8 mouse cellular contexts compared by ENCODE assay signal in genomic region chr6:86402681-86403607, GRCm38 (mm10). TPM values are rescaled to one million over a fixed set of nuclear protein-coding genes. Genes with fewer than 3 reads are reported as not detected.
DNase-seq lines count a peak whose midpoint lies in the region; ATAC-seq lines count a peak whose summit lies in the region.

No protein-coding gene starts in this region.

- H3K4me3 ChIP-seq in lung, embryonic 16.5 days (ENCODE audit: low read length): peak overlapping the region; percentile 80
- H3K4me3 ChIP-seq in embryonic facial prominence, embryonic 15.5 days (replicated peaks): peak overlapping the region; percentile 64
- H3K4me3 ChIP-seq in limb, embryonic 10.5 days: peak overlapping the region; percentile 92
- H3K4me3 ChIP-seq in neural tube, embryonic 15.5 days (replicated peaks): peak overlapping the region; percentile 72

- H3K36me3 ChIP-seq in lung, embryonic 16.5 days (ENCODE audit: control insufficient read depth, insufficient read depth, low read length): peaks cover 5% of the 10 kb centered on the region; the same call in 1 of the 2 replicates
- no peaks in the 10 kb centered on the region for H3K36me3 ChIP-seq in embryonic facial prominence, embryonic 15.5 days
- peaks cover 17% of the 10 kb centered on the region for H3K36me3 ChIP-seq in limb, embryonic 10.5 days
- H3K36me3 ChIP-seq in neural tube, embryonic 15.5 days: no peaks in the 10 kb centered on the region

- ATAC-seq in lung, embryonic 16.5 days (ENCODE audit: low read depth): no peak
- ATAC-seq in embryonic facial prominence, embryonic 15.5 days (ENCODE audit: insufficient number of reproducible peaks, low FRiP score, low TSS enrichment, low read depth): no peak
- ATAC-seq in neural tube, embryonic 15.5 days (ENCODE audit: low FRiP score): no peak

- WGBS in lung, embryonic 16.5 days: 27% methylated on average over 12 of the region's 12 CpGs
- 30% methylated on average over 12 of the region's 12 CpGs for WGBS in embryonic facial prominence, embryonic 15.5 days
- 40% methylated on average over 12 of the region's 12 CpGs for WGBS in limb, embryonic 10.5 days
- 39% methylated on average over 12 of the region's 12 CpGs for WGBS in neural tube, embryonic 15.5 days

- H3K9ac ChIP-seq in lung, embryonic 16.5 days (ENCODE audit: low read length): peak overlapping the region; percentile 45
- H3K9ac ChIP-seq in embryonic facial prominence, embryonic 15.5 days: peak overlapping the region; percentile 91; the same call in 1 of the 2 replicates
- H3K9ac ChIP-seq in neural tube, embryonic 15.5 days (replicated peaks): 0 out of 2 replicates have a peak overlapping the region, but pooled peaks have one; percentile 40

- peaks cover 6% of the 10 kb centered on the region for H3K4me1 ChIP-seq in lung, embryonic 16.5 days (replicated peaks; ENCODE audit: control insufficient read depth, insufficient read depth, low read length)
- 0 out of 2 replicates have a peak, but pooled peaks cover 6% of the 10 kb centered on the region for H3K4me1 ChIP-seq in embryonic facial prominence, embryonic 15.5 days
- H3K4me1 ChIP-seq in limb, embryonic 10.5 days: peaks cover 11% of the 10 kb centered on the region; the same call in 1 of the 2 replicates
- peaks cover 31% of the 10 kb centered on the region for H3K4me1 ChIP-seq in neural tube, embryonic 15.5 days

- DNase-seq in lung, postnatal 14 days: no peak
- peak; percentile 36 for DNase-seq in limb, embryonic 10.5 days (ENCODE audit: low spot score)
- DNase-seq in yolk sac, embryonic 10.5 days (ENCODE audit: low spot score): no peak
- no peak for DNase-seq in T-cell, adult 2 months (ENCODE audit: low spot score)
- no peak for DNase-seq in layer of hippocampus, adult 11-12 months (ENCODE audit: low spot score)

- no peaks in the 10 kb centered on the region for H3K27me3 ChIP-seq in lung, embryonic 16.5 days (ENCODE audit: control insufficient read depth, insufficient read depth, low read depth, low read length)
- H3K27me3 ChIP-seq in embryonic facial prominence, embryonic 15.5 days: no peaks in the 10 kb centered on the region
- no peaks in the 10 kb centered on the region for H3K27me3 ChIP-seq in limb, embryonic 10.5 days (ENCODE audit: low read depth, poor library complexity, severe bottlenecking)
- no peaks in the 10 kb centered on the region for H3K27me3 ChIP-seq in neural tube, embryonic 15.5 days (replicated peaks)

- H3K27ac ChIP-seq in lung, embryonic 16.5 days (ENCODE audit: low read length): no peak overlapping the region
- peak overlapping the region; percentile 100 for H3K27ac ChIP-seq in embryonic facial prominence, embryonic 15.5 days (replicated peaks)
- peak overlapping the region; percentile 100 for H3K27ac ChIP-seq in limb, embryonic 10.5 days
- no peak overlapping the region for H3K27ac ChIP-seq in neural tube, embryonic 15.5 days (replicated peaks)

- peak overlapping the region; percentile 52 for H3K4me2 ChIP-seq in lung, embryonic 16.5 days (ENCODE audit: low read depth, low read length)
- H3K4me2 ChIP-seq in embryonic facial prominence, embryonic 15.5 days (replicated peaks): peak overlapping the region; percentile 51
- H3K4me2 ChIP-seq in neural tube, embryonic 15.5 days: peak overlapping the region; percentile 56

- no peaks in the 10 kb centered on the region for H3K9me3 ChIP-seq in lung, embryonic 16.5 days (ENCODE audit: control insufficient read depth, low read length)
- no peaks in the 10 kb centered on the region for H3K9me3 ChIP-seq in embryonic facial prominence, embryonic 15.5 days (replicated peaks)
- no peaks in the 10 kb centered on the region for H3K9me3 ChIP-seq in limb, embryonic 10.5 days (replicated peaks)
- no peaks in the 10 kb centered on the region for H3K9me3 ChIP-seq in neural tube, embryonic 15.5 days (replicated peaks)

RNA-seq across cellular contexts. Expression of gene Tia1, which starts 1.1 kb away (rescaled TPM):
- 176 and 177 TPM in 2 replicates for polyA plus RNA-seq in lung, embryonic 16.5 days (2015; fragmentation: Nextera tagmentation; extraction: Ambion mirVana)
- polyA plus RNA-seq in embryonic facial prominence, embryonic 15.5 days (2015; fragmentation: Nextera tagmentation; extraction: Ambion mirVana): 170 and 185 TPM in 2 replicates
- 174 and 235 TPM in 2 replicates for polyA plus RNA-seq in limb, embryonic 10.5 days (2016; fragmentation: Nextera tagmentation; extraction: Ambion mirVana)
- 275 and 303 TPM in 2 replicates for polyA plus RNA-seq in neural tube, embryonic 15.5 days (2015; fragmentation: Nextera tagmentation; extraction: Ambion mirVana)

RNA-seq across cellular contexts. Expression of gene Pcyox1, which starts 6.0 kb away (rescaled TPM):
- polyA plus RNA-seq in lung, embryonic 16.5 days (2015; fragmentation: Nextera tagmentation; extraction: Ambion mirVana): 85.4 and 88.9 TPM in 2 replicates
- polyA plus RNA-seq in embryonic facial prominence, embryonic 15.5 days (2015; fragmentation: Nextera tagmentation; extraction: Ambion mirVana): 96.3 and 102 TPM in 2 replicates
- 50.6 and 59.5 TPM in 2 replicates for polyA plus RNA-seq in limb, embryonic 10.5 days (2016; fragmentation: Nextera tagmentation; extraction: Ambion mirVana)
- 79.8 and 89.6 TPM in 2 replicates for polyA plus RNA-seq in neural tube, embryonic 15.5 days (2015; fragmentation: Nextera tagmentation; extraction: Ambion mirVana)

RNA-seq across cellular contexts. Expression of gene Gm44790, which starts 23.5 kb away (rescaled TPM):
- not detected in 2 replicates for polyA plus RNA-seq in lung, embryonic 16.5 days (2015; fragmentation: Nextera tagmentation; extraction: Ambion mirVana)
- not detected in 2 replicates for polyA plus RNA-seq in embryonic facial prominence, embryonic 15.5 days (2015; fragmentation: Nextera tagmentation; extraction: Ambion mirVana)
- polyA plus RNA-seq in limb, embryonic 10.5 days (2016; fragmentation: Nextera tagmentation; extraction: Ambion mirVana): not detected in 2 replicates
- not detected in 2 replicates for polyA plus RNA-seq in neural tube, embryonic 15.5 days (2015; fragmentation: Nextera tagmentation; extraction: Ambion mirVana)

RNA-seq across cellular contexts. Expression of gene Snrpg, which starts 31.8 kb away (rescaled TPM):
- 522 and 523 TPM in 2 replicates for polyA plus RNA-seq in lung, embryonic 16.5 days (2015; fragmentation: Nextera tagmentation; extraction: Ambion mirVana)
- polyA plus RNA-seq in embryonic facial prominence, embryonic 15.5 days (2015; fragmentation: Nextera tagmentation; extraction: Ambion mirVana): 489 and 522 TPM in 2 replicates
- polyA plus RNA-seq in limb, embryonic 10.5 days (2016; fragmentation: Nextera tagmentation; extraction: Ambion mirVana): 932 and 987 TPM in 2 replicates
- polyA plus RNA-seq in neural tube, embryonic 15.5 days (2015; fragmentation: Nextera tagmentation; extraction: Ambion mirVana): 344 and 348 TPM in 2 replicates

RNA-seq across cellular contexts. Expression of gene C87436, which starts 35.2 kb away (rescaled TPM):
- polyA plus RNA-seq in lung, embryonic 16.5 days (2015; fragmentation: Nextera tagmentation; extraction: Ambion mirVana): 23.8 and 26.7 TPM in 2 replicates
- 24.7 and 26.8 TPM in 2 replicates for polyA plus RNA-seq in embryonic facial prominence, embryonic 15.5 days (2015; fragmentation: Nextera tagmentation; extraction: Ambion mirVana)
- 23.9 and 25.2 TPM in 2 replicates for polyA plus RNA-seq in limb, embryonic 10.5 days (2016; fragmentation: Nextera tagmentation; extraction: Ambion mirVana)
- polyA plus RNA-seq in neural tube, embryonic 15.5 days (2015; fragmentation: Nextera tagmentation; extraction: Ambion mirVana): 22.2 and 25.6 TPM in 2 replicates

Comparison
In these comparisons a context has a peak if more than half of its experiments do, and no peak if none do; other contexts are left out.
1. H3K27ac ChIP-seq: peak in embryonic facial prominence, embryonic 15.5 days (single experiment) and limb, embryonic 10.5 days (single experiment); none in lung, embryonic 16.5 days (single experiment) and neural tube, embryonic 15.5 days (single experiment).
2. H3K9ac ChIP-seq: peak in every context shown above with its lines; median percentile 91 in embryonic facial prominence, embryonic 15.5 days; 45 in lung, embryonic 16.5 days; 40 in neural tube, embryonic 15.5 days.
3. Peak in every context shown above with its lines, with median percentiles within 50 percentile points of each other: H3K4me2 ChIP-seq and H3K4me3 ChIP-seq.